Mouse (Mus musculus) erythroblast, embryonic 14.5 days (primary cell): ENCODE measurements around the gene Hpn. TPM values are rescaled to one million over a fixed set of nuclear protein-coding genes. Genes with fewer than 3 reads are reported as not detected.

Experiments
- H3K27me3 ChIP-seq: 2 replicates; pipeline ENCODE4 v1.6.1; 2012; ENCODE audit warnings: inconsistent platforms; ENCODE audit not compliant: control insufficient read depth
- H3K36me3 ChIP-seq: 2 replicates; pipeline ENCODE4 v1.6.1; 2012; ENCODE audit warnings: mild to moderate bottlenecking, inconsistent platforms; ENCODE audit not compliant: control insufficient read depth
- H3K4me1 ChIP-seq: 2 replicates; pipeline ENCODE4 v1.6.1; 2012; ENCODE audit warnings: inconsistent platforms; ENCODE audit not compliant: control insufficient read depth
- H3K4me3 ChIP-seq: replicated peaks from 2 replicates; pipeline ENCODE3; 2012; ENCODE audit warnings: moderate library complexity, mild to moderate bottlenecking, inconsistent platforms
- H3K9me3 ChIP-seq: 2 replicates; pipeline ENCODE4 v1.6.1; 2012; ENCODE audit warnings: low read length, inconsistent platforms, mixed read lengths; ENCODE audit not compliant: control insufficient read depth
- GATA1 ChIP-seq: IDR thresholded peaks from 2 replicates; pipeline ENCODE4 v1.6.1; 2012; ENCODE audit warnings: low read length, inconsistent platforms, mixed read lengths
- TAL1 ChIP-seq: IDR thresholded peaks from 3 replicates; pipeline ENCODE4 v1.6.1; 2012; ENCODE audit warnings: low read length, inconsistent platforms, mixed read lengths
- polyA plus RNA-seq: library from polyadenylated mRNA; stranded (reverse); fragments of >175 nt; gene quantifications from 2 replicates; pipeline ENCODE4 v1.2.3, GENCODE M21; 2012

The Hpn gene
- polyA plus RNA-seq, 1 experiment, result 0.15 TPM

GRCm38 (mm10) chr7:31145596-31146160, 30.6 kb upstream of the Hpn start:
- no peak overlapping the region for H3K4me3 ChIP-seq
- H3K9me3 ChIP-seq, result no peaks in the 10 kb centered on the region
- peaks cover 29% of the 10 kb centered on the region for H3K36me3 ChIP-seq
- peaks cover 28% of the 10 kb centered on the region for H3K4me1 ChIP-seq
- H3K27me3 ChIP-seq, result no peaks in the 10 kb centered on the region
- TF ChIP-seq GATA1 (no peak), TAL1 (no peak)

GRCm38 (mm10) chr7:31144886-31145285, 29.8 kb upstream of the Hpn start:
- Histone ChIP-seq H3K36me3 (peaks cover 35% of the 10 kb centered on the region), H3K9me3 (no peaks in the 10 kb centered on the region), H3K27me3 (no peaks in the 10 kb centered on the region), H3K4me1 (peaks cover 21% of the 10 kb centered on the region), H3K4me3 (no peak overlapping the region)
- TF ChIP-seq TAL1 (no peak), GATA1 (no peak)

GRCm38 (mm10) chr7:31140941-31141340, 25.9 kb upstream of the Hpn start:
- H3K4me3 ChIP-seq, result no peak overlapping the region
- H3K36me3 ChIP-seq, result peaks cover 68% of the 10 kb centered on the region
- H3K27me3 ChIP-seq, result no peaks in the 10 kb centered on the region
- H3K9me3 ChIP-seq, result no peaks in the 10 kb centered on the region
- H3K4me1 ChIP-seq, result no peaks in the 10 kb centered on the region
- no peak for TF ChIP-seq TAL1
- no peak for TF ChIP-seq GATA1

GRCm38 (mm10) chr7:31140302-31140701, 25.2 kb upstream of the Hpn start:
- Histone ChIP-seq H3K4me1 (no peaks in the 10 kb centered on the region), H3K27me3 (no peaks in the 10 kb centered on the region), H3K9me3 (no peaks in the 10 kb centered on the region), H3K36me3 (peaks cover 74% of the 10 kb centered on the region), H3K4me3 (no peak overlapping the region)
- TF ChIP-seq TAL1 (no peak), GATA1 (no peak)

- TF ChIP-seq GATA1 (no peak), TAL1 (no peak)
- Histone ChIP-seq H3K9me3 (no peaks in the 10 kb centered on the region), H3K4me3 (no peak overlapping the region), H3K27me3 (no peaks in the 10 kb centered on the region), H3K4me1 (no peaks in the 10 kb centered on the region), H3K36me3 (peaks cover 77% of the 10 kb centered on the region)
Measured at GRCm38 (mm10) chr7:31139765-31140164, 24.7 kb upstream of the Hpn start.

GRCm38 (mm10) chr7:31135717-31136116, 20.6 kb upstream of the Hpn start:
- Histone ChIP-seq H3K27me3 (no peaks in the 10 kb centered on the region), H3K9me3 (no peaks in the 10 kb centered on the region), H3K36me3 (peaks cover 76% of the 10 kb centered on the region), H3K4me1 (no peaks in the 10 kb centered on the region), H3K4me3 (no peak overlapping the region)
- no peak for TF ChIP-seq TAL1
- no peak for TF ChIP-seq GATA1

GRCm38 (mm10) chr7:31131866-31132265, 16.8 kb upstream of the Hpn start:
- Histone ChIP-seq H3K27me3 (peaks cover 13% of the 10 kb centered on the region), H3K9me3 (no peaks in the 10 kb centered on the region), H3K4me1 (no peaks in the 10 kb centered on the region), H3K36me3 (peaks cover 48% of the 10 kb centered on the region), H3K4me3 (no peak overlapping the region)
- TF ChIP-seq TAL1, result no peak
- no peak for TF ChIP-seq GATA1

GRCm38 (mm10) chr7:31130841-31131240, 15.8 kb upstream of the Hpn start:
- Histone ChIP-seq H3K9me3 (no peaks in the 10 kb centered on the region), H3K27me3 (peaks cover 24% of the 10 kb centered on the region), H3K36me3 (peaks cover 41% of the 10 kb centered on the region), H3K4me3 (no peak overlapping the region), H3K4me1 (no peaks in the 10 kb centered on the region)
- TF ChIP-seq TAL1 (no peak), GATA1 (no peak)

- TF ChIP-seq TAL1 (no peak), GATA1 (no peak)
- H3K4me3 ChIP-seq, result no peak overlapping the region
- H3K27me3 ChIP-seq, result peaks cover 30% of the 10 kb centered on the region
- H3K4me1 ChIP-seq, result no peaks in the 10 kb centered on the region
- peaks cover 36% of the 10 kb centered on the region for H3K36me3 ChIP-seq
- no peaks in the 10 kb centered on the region for H3K9me3 ChIP-seq
Measured at GRCm38 (mm10) chr7:31130197-31130596, 15.1 kb upstream of the Hpn start.

- no peaks in the 10 kb centered on the region for H3K9me3 ChIP-seq
- H3K4me1 ChIP-seq, result no peaks in the 10 kb centered on the region
- peaks cover 23% of the 10 kb centered on the region for H3K36me3 ChIP-seq
- H3K4me3 ChIP-seq, result no peak overlapping the region
- H3K27me3 ChIP-seq, result peaks cover 39% of the 10 kb centered on the region
- TF ChIP-seq GATA1 (no peak), TAL1 (no peak)
Measured at GRCm38 (mm10) chr7:31128157-31128705, 13.1 kb upstream of the Hpn start.
